Mouse (Mus musculus) neutrophil, adult 5-6 weeks (primary cell): Measurements from ENCODE around the gene H2-M10.2. TPM values are rescaled to one million over a fixed set of nuclear protein-coding genes. Genes with fewer than 3 reads are reported as not detected.

Experiments used
- ATAC-seq: fragments of 151-379, 151-347 bp; 2 replicates; pipeline ENCODE4 v1.8.0; 2017; ENCODE audit warnings: mild to moderate bottlenecking, moderate TSS enrichment; ENCODE audit not compliant: insufficient number of reproducible peaks, poor library complexity, low FRiP score, severe bottlenecking; ENCODE audit errors: extremely low read depth
- total RNA-seq: library from RNA; stranded (forward); fragments of 200-1000 nt; gene quantifications from 2 replicates; pipeline ENCODE4 v1.2.3, GENCODE M21; 2017

The H2-M10.2 gene
- not detected in 2 replicates for total RNA-seq

- no peak for ATAC-seq
Observed at GRCm38 (mm10) chr17:36286390-36286789, at the start of gene H2-M10.2. Gene H2-M10.2, minus strand, starts transcription at chr17:36286490.

- no peak for ATAC-seq
Observed at GRCm38 (mm10) chr17:36326055-36326454, 39.8 kb upstream of the H2-M10.2 start, which contains the start of gene H2-M10.1. Gene H2-M10.1, minus strand, starts transcription at chr17:36326155.

GRCm38 (mm10) chr17:36315689-36316253 lies 29.5 kb upstream of the H2-M10.2 start:
- ATAC-seq: no peak

GRCm38 (mm10) chr17:36315041-36315688 lies 28.9 kb upstream of the H2-M10.2 start:
- peak; percentile 53; the same call in 1 of the 2 replicates for ATAC-seq

- ATAC-seq: no peak
Observed at GRCm38 (mm10) chr17:36314511-36314910, 28.2 kb upstream of the H2-M10.2 start.

GRCm38 (mm10) chr17:36309293-36309692 lies 23.0 kb upstream of the H2-M10.2 start:
- ATAC-seq: no peak

- peak; percentile 58; the same call in 1 of the 2 replicates for ATAC-seq
Observed at GRCm38 (mm10) chr17:36308855-36309254, 22.6 kb upstream of the H2-M10.2 start.

- no peak for ATAC-seq
Observed at GRCm38 (mm10) chr17:36281521-36282245, 4.6 kb downstream of the H2-M10.2 start.

GRCm38 (mm10) chr17:36274776-36275175 lies 11.5 kb downstream of the H2-M10.2 start:
- ATAC-seq: no peak

- no peak for ATAC-seq
Observed at GRCm38 (mm10) chr17:36273796-36274195, 12.5 kb downstream of the H2-M10.2 start.

GRCm38 (mm10) chr17:36272643-36273366 lies 13.5 kb downstream of the H2-M10.2 start:
- ATAC-seq: no peak

GRCm38 (mm10) chr17:36271586-36272256 lies 14.6 kb downstream of the H2-M10.2 start, which contains the start of gene Trim39:
Gene Trim39, minus strand, starts transcription at chr17:36272247.
- peak; percentile 83 for ATAC-seq

- peak; percentile 80 for ATAC-seq
Observed at GRCm38 (mm10) chr17:36270956-36271585, 15.2 kb downstream of the H2-M10.2 start.

- ATAC-seq: peak; percentile 83
Observed at GRCm38 (mm10) chr17:36265834-36266233, 20.5 kb downstream of the H2-M10.2 start.

GRCm38 (mm10) chr17:36264273-36264925 lies 21.9 kb downstream of the H2-M10.2 start:
- no peak for ATAC-seq

- peak; percentile 60 for ATAC-seq
Observed at GRCm38 (mm10) chr17:36261511-36262166, 24.7 kb downstream of the H2-M10.2 start.

- ATAC-seq: no peak
Observed at GRCm38 (mm10) chr17:36257969-36258368, 28.3 kb downstream of the H2-M10.2 start, which contains the start of gene Rpp21. Gene Rpp21, minus strand, starts transcription at chr17:36258069.
